ENCODE assay signal across 11 mouse cellular contexts in the genomic region with DNA sequence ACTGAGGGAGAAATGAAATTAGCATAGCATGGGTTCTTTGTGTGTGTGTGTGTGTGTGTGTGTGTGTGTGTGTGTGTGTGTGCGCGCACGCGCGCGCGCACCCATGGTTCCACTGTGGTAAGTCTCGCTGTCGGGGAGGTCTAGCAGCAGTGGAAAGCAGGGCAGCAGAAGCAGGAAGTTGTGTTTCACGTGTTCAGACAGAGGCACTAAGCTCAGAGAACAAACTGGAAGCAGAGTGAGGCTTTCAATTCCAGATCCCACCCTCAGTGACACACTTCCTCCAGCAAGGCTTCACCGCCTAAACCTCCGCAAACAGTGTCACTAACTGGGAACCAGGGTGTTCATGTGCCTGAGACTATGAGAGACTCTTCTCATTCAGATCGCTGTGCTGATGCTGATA. TPM values are rescaled to one million over a fixed set of nuclear protein-coding genes. Genes with fewer than 3 reads are reported as not detected.
DNase-seq lines count a peak whose midpoint lies in the region; ATAC-seq and TF ChIP-seq lines count a peak whose summit lies in the region.
"Had no signal": no experiment of that assay in that cellular context is flagged by ENCODE, and none has a peak within 500 bp of the region (broad histone marks: within the 10 kb centered on the region; RNA-seq: fewer than 3 reads in every experiment).

No protein-coding gene starts in this region.

- H3K27ac ChIP-seq in liver, adult 2 months (replicated peaks; ENCODE audit: insufficient read depth, low read depth, low read length): no peak overlapping the region
- H3K27ac ChIP-seq in liver, embryonic 12.5 days: no peak overlapping the region
- peak overlapping the region; percentile 78 for H3K27ac ChIP-seq in macrophage
- H3K27ac ChIP-seq: kidney, postnatal 0 days; liver, embryonic 15.5 days had no signal

- TF ChIP-seq CTCF in liver, adult 2 months (IDR thresholded peaks at IDR 0.05; ENCODE audit: low read depth, low read length): no peak

- H3K4me3 ChIP-seq in liver, adult 2 months (ENCODE audit: insufficient read depth, low read depth, low read length): no peak overlapping the region
- no peak overlapping the region for H3K4me3 ChIP-seq in liver, embryonic 12.5 days
- no peak overlapping the region for H3K4me3 ChIP-seq in macrophage (ENCODE audit: inconsistent target)
- H3K4me3 ChIP-seq: liver, embryonic 15.5 days had no signal

- WGBS in liver, adult 2 months: 90% methylated on average over 13 of the region's 13 CpGs
- 70% methylated on average over 13 of the region's 13 CpGs for WGBS in liver, embryonic 12.5 days (ENCODE audit: insufficient replicate concordance)
- WGBS in macrophage (ENCODE audit: missing documents): 5% methylated on average over 13 of the region's 13 CpGs

- H3K27me3 ChIP-seq in liver, adult 2 months (ENCODE audit: control insufficient read depth, insufficient read depth, low read length): no peaks in the 10 kb centered on the region
- H3K27me3 ChIP-seq in liver, embryonic 12.5 days (replicated peaks): no peaks in the 10 kb centered on the region
- H3K27me3 ChIP-seq: liver, embryonic 15.5 days had no signal

- H3K9me3 ChIP-seq in liver, embryonic 12.5 days (replicated peaks): no peaks in the 10 kb centered on the region
- H3K9me3 ChIP-seq: liver, embryonic 15.5 days had no signal

- peaks cover 3% of the 10 kb centered on the region; the same call in 1 of the 2 replicates for H3K36me3 ChIP-seq in liver, adult 2 months (ENCODE audit: control insufficient read depth, insufficient read depth, low read length)
- peaks cover 8% of the 10 kb centered on the region; the same call in 1 of the 2 replicates for H3K36me3 ChIP-seq in liver, embryonic 12.5 days
- no peaks in the 10 kb centered on the region for H3K36me3 ChIP-seq in macrophage (ENCODE audit: inconsistent target)

- no peaks in the 10 kb centered on the region for H3K4me1 ChIP-seq in liver, adult 2 months (ENCODE audit: control insufficient read depth, insufficient read depth, low read length)
- peaks cover 35% of the 10 kb centered on the region for H3K4me1 ChIP-seq in liver, embryonic 12.5 days

- no peak for TF ChIP-seq POLR2A in liver, adult 2 months (IDR thresholded peaks at IDR 0.05; ENCODE audit: extremely low read depth, insufficient read depth, low read length)

- ATAC-seq in liver, embryonic 12.5 days: no peak
- ATAC-seq in common myeloid progenitor, adult 5-6 weeks (replicated peaks; ENCODE audit: low read depth, poor library complexity, severe bottlenecking): peak; percentile 74

- H3K9ac ChIP-seq in liver, adult 2 months (ENCODE audit: low read depth, low read length): no peak overlapping the region
- H3K9ac ChIP-seq in liver, embryonic 12.5 days: no peak overlapping the region
- H3K9ac ChIP-seq: liver, embryonic 15.5 days had no signal

- H3K79me2 ChIP-seq in liver, adult 2 months (ENCODE audit: control insufficient read depth, insufficient read depth, low read length): no peaks in the 10 kb centered on the region
- no peaks in the 10 kb centered on the region for H3K79me2 ChIP-seq in macrophage (ENCODE audit: inconsistent target)

- H3K4me2 ChIP-seq in liver, embryonic 12.5 days: no peak overlapping the region
- H3K4me2 ChIP-seq: liver, embryonic 15.5 days had no signal

- peak; percentile 43 for DNase-seq in liver, adult 2 months (ENCODE audit: extremely low read depth, low read depth, low spot score)
- DNase-seq in thymus, postnatal 14 days: peak; percentile 79
- DNase-seq in kidney, adult 18-20 months: no peak
- DNase-seq in adrenal gland, adult 8-10 months: no peak
- DNase-seq: gastrocnemius, postnatal 14 days had no signal

RNA-seq across cellular contexts. Expression of a gene that starts 25.0 kb away (rescaled TPM):
- not detected in 2 replicates for total RNA-seq in liver, adult 2 months (2014; rRNA removed)
- not detected in 2 replicates for polyA plus RNA-seq in liver, adult 2 months (2012; rRNA removed)
- not detected in 2 replicates for polyA plus RNA-seq in liver, embryonic 12.5 days (2016; fragmentation: Nextera tagmentation; extraction: Ambion mirVana)
- not detected in 2 replicates for total RNA-seq in common myeloid progenitor, adult 5-6 weeks (2017)
- 1 to 10 TPM in 2 of 26 experiments, under 1 TPM in 1, not detected in 23; 0.75 to 1.3 (median 1.1) TPM for total RNA-seq in macrophage (2018; cell fraction: chromatin; rRNA removed)
- total RNA-seq in macrophage (2018; cell fraction: cytosol; rRNA removed): not detected
- 1 to 10 TPM in 3 of 26 experiments, under 1 TPM in 5, not detected in 18; 0.61 to 2.4 (median 0.92) TPM for total RNA-seq in macrophage (2018; cell fraction: nucleus; rRNA removed)
- not detected in 3 replicates for polyA plus RNA-seq in macrophage (2018)
- not detected for total RNA-seq in adrenal gland, adult 8-10 months (2022)
- total RNA-seq: gastrocnemius, postnatal 14 days had no signal
- polyA plus RNA-seq: embryonic facial prominence, embryonic 14.5 days; kidney, postnatal 0 days; liver, embryonic 15.5 days had no signal

RNA-seq across cellular contexts. Expression of a gene that starts 44.5 kb away (rescaled TPM):
- 0.37 and 0.67 TPM in 2 replicates for total RNA-seq in liver, adult 2 months (2014; rRNA removed)
- 0.17 and 0.26 TPM in 2 replicates for polyA plus RNA-seq in liver, adult 2 months (2012; rRNA removed)
- polyA plus RNA-seq in liver, embryonic 12.5 days (2016; fragmentation: Nextera tagmentation; extraction: Ambion mirVana): 1.8 and 2.1 TPM in 2 replicates
- 2.9 and 8.1 TPM in 2 replicates for total RNA-seq in common myeloid progenitor, adult 5-6 weeks (2017)
- total RNA-seq in macrophage (2018; cell fraction: chromatin; rRNA removed): 1 to 10 TPM in 13 of 26 experiments, under 1 TPM in 10, not detected in 3; 0.39 to 6.8 (median 1.9) TPM
- 10 to 100 TPM in 1 of 26 experiments, 1 to 10 TPM in 19, under 1 TPM in 6; 0.40 to 10.8 (median 3.0) TPM for total RNA-seq in macrophage (2018; cell fraction: cytosol; rRNA removed)
- 10 to 100 TPM in 1 of 26 experiments, 1 to 10 TPM in 19, under 1 TPM in 6; 0.17 to 27.4 (median 2.0) TPM for total RNA-seq in macrophage (2018; cell fraction: nucleus; rRNA removed)
- polyA plus RNA-seq in macrophage (2018): 2.6 to 26.1 TPM (median 8.0 TPM) in 3 replicates
- total RNA-seq in adrenal gland, adult 8-10 months (2022): 1 to 10 TPM in 3 of 4 experiments, under 1 TPM in 1; 0.80 to 2.2 (median 1.4) TPM

Comparison
In these comparisons a context has a peak if more than half of its experiments do, and no peak if none do; other contexts are left out.
1. DNase-seq: peak in liver, adult 2 months (single experiment) and thymus, postnatal 14 days (single experiment); none in kidney, adult 18-20 months (single experiment) and adrenal gland, adult 8-10 months (single experiment).